Mouse (Mus musculus): ENCODE data around the gene Zc3hc1.

DNA sequence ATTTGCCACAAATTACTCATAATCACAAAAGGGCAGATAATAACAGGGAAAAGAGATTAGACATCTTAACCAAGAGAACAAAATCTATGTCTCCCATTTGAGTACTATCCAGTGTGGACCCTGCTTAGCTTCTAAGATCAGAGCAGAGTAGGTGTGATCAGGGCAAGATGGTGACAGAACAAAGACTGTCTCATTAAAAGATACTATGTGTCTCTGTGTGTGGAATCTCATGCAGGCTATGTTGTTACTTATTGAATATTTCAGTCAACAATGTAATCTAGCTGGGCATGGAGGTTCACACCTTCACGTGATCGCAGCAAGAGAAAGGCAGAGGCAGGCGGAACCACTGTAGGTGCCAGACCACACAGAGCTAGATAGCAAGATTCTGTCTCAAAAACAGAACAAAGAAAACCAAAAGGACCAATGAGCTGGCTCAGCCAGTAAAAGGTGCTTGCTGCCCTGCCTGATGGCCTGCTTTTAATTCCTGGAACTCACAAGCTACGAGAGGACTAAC is 43.5 kb downstream of the Zc3hc1 start:
- TF ChIP-seq MAX (IDR thresholded peaks at IDR 0.05) (no peak), CTCF (IDR thresholded peaks at IDR 0.05; ENCODE audit: control insufficient read depth, insufficient read depth, insufficient read length) (no peak)

Measured in C2C12 (cell line).